Mouse (Mus musculus) heart, postnatal 10 days (tissue): ENCODE measurements at regions not wholly inside any gene's neighbourhood (a gene's known extent, or its start where the extent isn't known, plus 50 kb on each side); places are given as distances from the start of the nearest gene placed in this dataset.
A peak's percentile ranks its signal among the peaks of the same experiment; 100 is the strongest.

Experiments used
- DNase-seq, 2 experiments: peaks; one replicate each; pipeline ENCODE4 v3.0.0; 2021
- intact Hi-C: fragments of 180-260 bp; cut with DNase I; formaldehyde crosslinking; loops from one replicate; pipeline ENCODE4 v1.15.1; 2025

DNA sequence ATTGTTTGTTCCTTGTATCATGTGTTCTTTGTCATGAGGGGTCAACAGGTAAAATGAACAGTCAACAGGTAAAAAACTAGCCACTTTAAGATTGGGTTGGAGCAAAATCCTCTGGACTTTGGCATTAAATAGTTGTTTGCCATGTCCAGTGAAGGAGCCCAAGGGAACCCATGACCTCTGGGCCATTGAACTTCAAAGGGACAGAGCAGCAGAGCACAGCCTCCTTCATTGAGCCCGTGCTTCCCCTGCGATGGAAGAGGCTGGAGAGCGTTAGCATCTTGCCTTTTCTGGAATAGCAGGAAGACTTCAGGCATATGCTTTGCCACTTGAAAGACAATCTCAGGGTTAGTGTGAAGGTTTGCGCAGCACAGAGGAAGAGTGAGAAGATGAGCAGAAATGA, 320.4 kb upstream of the Id2 start:
- intact Hi-C loops = no loop called here
- no peak for DNase-seq

DNA sequence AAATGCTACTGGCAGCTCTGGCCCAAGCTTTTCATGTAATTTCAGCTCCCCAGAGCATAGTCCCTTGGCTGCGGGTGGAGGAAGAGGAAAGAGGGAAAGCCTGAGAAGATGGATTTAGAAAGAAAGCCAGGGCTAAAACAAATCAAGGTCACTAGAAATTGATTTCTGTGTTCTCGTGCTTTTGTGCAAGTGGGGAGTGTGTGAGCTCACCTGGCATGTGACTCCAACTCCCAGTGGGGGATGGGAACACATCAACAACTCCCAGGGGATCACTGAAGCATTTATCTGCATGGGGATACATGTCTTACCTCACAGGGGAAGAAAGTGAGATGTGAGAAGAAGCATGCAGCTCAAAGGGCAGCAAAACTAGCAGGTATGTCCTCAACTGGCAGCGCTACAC, 319.6 kb upstream of the Id2 start:
- intact Hi-C loops = no loop called here
- DNase-seq = no peak

DNA sequence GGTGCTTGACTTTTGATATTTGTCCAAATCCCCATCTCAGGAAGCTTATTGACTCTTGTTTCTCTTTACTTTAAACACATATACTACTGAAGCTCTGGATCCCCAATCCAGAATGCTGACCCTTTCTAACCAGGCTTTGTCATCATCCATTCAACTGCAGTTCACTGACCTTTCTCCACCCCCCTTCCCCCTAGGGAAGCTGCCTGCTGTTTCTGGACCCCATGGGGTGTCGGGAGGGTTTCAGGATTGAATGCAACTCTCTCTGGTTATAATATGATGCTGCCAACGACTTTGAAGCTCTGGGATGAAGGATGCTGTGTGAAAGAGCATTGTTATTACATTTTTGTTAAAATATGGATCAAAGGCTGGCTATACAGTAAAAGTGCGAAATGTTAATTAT, 318.7 kb upstream of the Id2 start:
- intact Hi-C loops = loop anchor here (1.0 kb wide), 1 partner anchor 323 kb away; no protein-coding TSS in a partner anchor
- no peak for DNase-seq

DNA sequence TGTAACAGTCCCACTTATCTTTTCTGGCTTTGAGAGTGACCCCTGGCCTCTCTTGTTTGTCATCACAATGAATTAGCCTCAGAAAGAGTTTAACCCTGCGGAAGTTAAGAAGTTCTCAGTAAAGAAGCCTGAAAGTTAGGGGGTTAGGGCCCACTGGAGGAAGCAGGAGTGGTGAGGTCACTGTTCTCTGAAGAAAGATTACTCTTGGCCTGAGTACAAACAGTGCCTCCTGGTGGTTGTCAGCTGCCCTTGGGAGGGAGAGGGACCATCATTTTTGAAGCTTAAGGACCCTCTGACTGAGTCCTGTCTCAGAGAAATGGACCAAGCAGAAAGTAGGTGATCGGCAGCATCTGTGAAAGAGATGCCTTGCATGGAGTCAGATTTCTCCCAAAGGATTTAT, 318.3 kb upstream of the Id2 start:
- DNase-seq = peak; percentile 27 to 56
- intact Hi-C loops = loop anchor here (1.0 kb wide), 1 partner anchor 323 kb away; no protein-coding TSS in a partner anchor

DNA sequence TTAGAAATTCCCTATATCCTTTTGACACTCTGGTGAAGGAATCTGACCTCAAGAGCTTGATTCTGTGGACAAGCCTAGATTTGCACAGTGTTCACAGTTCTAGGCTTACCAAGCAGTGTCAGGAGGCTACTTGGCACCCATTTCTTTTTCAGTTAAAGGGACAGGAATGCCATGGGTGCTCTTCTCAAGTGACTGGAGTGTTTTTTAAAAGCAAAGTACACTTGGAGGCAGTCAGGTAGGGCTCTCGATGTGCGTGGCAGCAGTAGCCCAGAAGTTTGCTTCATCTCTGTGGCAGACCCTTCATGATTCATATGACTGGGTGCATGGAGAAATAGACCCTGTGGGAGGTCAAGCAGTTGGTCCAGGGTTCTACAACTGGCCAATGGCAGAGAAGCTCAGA, 310.4 kb upstream of the Id2 start:
- intact Hi-C loops = no loop called here
- no peak for DNase-seq

DNA sequence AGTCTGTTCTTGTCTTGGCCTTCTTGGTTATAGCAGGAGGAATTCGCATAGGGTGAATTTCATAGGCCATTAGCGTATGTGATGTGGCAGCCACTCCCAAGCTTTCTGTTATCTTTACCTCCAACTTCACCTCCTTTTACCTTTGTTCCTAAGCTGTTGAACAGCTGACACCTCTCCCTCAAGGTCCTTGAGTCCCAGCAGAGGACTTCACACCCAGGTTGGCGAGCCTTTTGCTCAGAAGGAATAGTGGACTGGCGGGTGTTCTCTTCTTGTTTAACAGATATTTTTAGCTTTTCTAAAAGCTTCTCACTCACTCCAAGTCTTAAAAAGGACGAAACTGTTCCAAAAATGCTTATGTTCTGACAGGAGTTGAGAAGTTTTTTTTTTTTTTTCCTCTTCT, 303.4 kb upstream of the Id2 start:
- intact Hi-C loops = no loop called here
- DNase-seq = no peak

DNA sequence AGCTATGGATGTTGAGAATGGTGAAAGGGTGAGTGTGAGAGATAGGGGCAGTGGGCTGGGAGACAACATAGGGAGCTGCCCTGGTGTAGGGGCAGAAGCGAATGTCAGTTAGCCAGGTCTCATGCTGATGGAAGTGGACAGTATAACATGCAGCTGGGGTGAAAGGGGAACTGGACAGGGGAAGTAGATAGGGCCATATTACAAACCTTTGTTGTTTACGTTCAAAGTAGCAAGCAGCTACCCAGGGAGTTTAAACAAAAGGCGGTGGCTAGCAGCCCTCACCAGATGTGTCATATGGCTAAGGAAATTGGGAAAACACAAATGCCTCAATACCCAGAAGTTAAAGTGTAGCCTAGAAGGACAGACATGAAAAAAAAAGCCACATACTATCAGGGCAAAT, 301.8 kb upstream of the Id2 start:
- intact Hi-C loops = no loop called here
- DNase-seq = no peak

DNA sequence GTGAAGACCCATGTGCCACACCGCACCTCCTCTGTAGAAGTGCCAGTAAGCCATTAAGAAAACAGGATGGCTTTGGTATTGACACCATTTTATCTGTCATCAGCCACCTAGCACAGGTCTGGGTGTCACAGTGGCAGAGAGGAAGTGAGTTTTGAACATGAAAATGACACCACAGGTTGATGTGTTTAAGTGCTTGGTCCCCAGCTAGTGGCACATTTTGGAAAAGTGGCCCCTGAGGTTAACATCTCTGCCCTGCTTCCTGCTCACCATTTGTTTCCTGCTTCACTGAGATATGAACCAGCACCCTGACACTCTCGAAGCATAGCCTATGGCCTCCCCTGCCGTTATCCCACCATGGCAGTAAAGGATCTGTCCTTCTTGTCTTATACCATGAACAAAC, 297.4 kb upstream of the Id2 start:
- DNase-seq = no peak

DNA sequence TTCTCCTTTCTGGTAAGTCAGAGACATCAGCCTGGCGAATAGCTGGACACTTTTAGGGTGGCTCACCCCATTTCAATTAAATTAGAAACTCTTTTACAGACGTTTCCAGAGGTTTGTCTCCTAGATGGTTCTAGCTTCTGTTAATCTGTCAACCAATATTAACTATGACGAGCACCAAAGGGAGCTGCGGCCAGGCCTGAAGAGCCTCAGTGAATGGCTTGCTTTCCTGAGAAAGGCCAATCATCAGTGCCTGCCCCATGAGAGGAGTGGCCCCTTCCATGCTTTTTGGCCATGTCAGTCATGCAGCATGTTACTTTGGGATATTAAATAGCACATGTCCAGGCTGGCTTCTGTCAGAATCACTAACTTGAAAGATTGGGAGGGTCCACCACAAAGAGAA, 296.6 kb upstream of the Id2 start:
- intact Hi-C loops = no loop called here
- DNase-seq = no peak

More for the DNA sequence above, 297.4 kb upstream of the Id2 start:
- intact Hi-C loops = no loop called here

DNA sequence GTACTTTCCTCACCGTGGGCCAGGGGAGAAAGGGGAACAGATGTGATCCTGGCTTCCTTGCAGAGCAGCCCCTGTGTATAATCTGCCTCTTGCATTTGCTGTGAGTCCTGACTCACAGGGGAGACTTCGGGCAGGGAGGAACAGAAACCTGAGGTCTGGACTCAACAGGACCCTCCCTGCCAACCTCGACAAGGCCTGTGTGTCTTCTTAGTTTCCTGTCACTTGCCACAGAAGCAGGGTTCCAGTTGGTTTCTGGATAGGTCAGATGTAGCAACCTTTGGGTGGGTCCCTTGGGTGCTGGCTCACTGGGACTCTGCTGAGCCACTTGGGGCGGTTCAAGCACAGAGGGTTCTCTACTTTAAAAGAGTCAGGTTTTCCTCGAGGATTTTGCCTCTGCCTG, 292.3 kb upstream of the Id2 start:
- no peak for DNase-seq
- intact Hi-C loops = no loop called here

DNA sequence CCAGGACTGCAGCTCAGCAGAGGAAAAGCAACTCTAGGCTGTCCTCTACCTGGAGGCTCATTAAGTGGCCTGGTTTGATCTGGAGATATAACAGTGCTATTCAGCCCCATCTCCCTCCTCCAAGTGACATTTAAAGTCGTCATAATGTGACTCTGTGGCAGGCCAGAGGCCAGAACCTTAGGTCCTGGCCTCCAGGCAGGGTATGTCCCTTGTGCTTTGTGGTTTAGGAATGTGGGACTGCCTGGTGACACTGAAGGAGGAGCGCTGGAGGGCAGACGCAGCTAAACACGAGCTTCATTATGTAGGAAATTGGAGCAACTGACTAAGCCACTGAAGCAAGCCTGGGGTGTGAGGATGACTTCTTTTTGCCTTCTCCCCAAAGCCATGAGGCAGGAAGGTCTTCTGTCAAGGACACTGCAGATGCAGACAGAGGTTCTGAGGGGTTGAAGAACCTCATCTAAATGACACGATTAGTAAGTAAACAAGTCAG, 290.9 kb upstream of the Id2 start:
- no peak for DNase-seq
- intact Hi-C loops = no loop called here

DNA sequence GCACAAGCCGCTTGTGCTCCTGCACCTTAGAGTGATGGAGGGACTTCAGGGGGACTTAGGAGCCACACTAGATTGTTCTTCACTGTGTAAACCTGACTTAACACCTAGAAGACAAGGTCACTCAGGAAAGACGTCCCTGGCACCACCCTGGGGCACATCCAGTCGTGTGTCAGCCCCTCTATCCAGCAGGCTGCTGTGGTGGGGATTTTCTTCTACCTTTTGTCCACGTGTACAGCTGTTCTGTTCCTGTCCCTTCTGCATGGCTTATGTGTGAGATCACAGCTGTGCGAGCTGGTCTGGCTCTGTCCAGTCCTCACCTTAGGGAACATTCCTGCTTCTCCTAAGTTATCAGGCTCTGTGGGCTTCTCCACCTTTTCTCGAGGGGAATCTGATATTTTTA, 286.0 kb upstream of the Id2 start:
- intact Hi-C loops = no loop called here
- DNase-seq = no peak

DNA sequence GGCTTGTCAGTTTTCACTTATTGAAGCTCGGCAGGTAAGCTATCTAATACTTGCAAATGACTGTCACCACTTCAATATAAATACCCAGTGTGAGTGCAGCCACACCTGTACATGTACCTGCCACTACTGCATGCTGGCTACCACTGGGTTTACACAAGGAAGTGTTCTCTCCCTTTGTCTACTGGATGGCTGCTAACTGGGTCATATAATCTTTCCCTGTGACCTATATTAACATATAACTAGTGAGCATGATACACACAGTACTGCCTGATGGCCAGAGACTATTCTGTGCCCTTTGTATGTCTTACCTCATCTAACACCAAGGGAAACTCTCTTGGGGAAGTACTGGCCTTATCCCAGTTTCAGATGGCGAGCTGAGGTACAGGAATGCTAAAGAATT, 285.5 kb upstream of the Id2 start:
- intact Hi-C loops = no loop called here
- DNase-seq = no peak

DNA sequence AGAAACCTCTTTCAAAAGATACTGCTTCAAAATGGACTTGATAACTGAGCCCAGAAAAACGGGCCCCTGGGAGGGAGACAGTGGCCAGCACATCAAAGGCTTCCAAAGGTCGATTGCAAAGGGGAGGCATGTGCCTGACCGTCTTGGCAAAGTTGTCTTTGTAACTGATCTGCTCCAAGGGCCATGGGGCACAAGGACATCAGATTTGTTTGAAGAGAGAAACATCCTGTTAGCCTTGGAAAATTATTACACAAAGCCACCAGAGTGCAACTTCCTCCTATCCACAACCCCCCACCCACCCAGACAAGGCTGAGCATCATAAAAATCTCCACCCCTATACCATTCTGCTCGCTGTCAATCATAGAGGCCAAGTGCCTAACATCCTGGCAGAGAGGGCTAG, 284.7 kb upstream of the Id2 start:
- DNase-seq = no peak
- intact Hi-C loops = no loop called here

DNA sequence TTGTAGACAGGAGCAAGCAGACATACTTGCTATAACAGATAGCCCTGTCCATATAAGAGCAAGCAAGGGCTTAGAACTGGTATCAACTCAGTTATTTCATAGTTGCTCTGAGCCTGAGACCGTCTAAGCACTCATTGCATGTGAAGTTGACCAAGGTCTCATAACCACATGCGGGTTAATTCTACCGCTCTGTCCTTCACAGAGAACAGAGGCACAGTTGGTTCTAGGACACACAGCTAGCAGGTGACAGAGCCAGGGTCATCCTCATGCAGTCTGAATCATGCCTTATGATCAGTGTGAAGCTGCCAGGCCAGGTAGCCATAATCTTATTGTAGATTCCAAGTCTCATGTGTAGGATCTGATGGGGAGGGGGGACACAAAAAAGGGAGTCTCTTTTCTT, 283.1 kb upstream of the Id2 start:
- intact Hi-C loops = no loop called here
- DNase-seq = no peak

DNA sequence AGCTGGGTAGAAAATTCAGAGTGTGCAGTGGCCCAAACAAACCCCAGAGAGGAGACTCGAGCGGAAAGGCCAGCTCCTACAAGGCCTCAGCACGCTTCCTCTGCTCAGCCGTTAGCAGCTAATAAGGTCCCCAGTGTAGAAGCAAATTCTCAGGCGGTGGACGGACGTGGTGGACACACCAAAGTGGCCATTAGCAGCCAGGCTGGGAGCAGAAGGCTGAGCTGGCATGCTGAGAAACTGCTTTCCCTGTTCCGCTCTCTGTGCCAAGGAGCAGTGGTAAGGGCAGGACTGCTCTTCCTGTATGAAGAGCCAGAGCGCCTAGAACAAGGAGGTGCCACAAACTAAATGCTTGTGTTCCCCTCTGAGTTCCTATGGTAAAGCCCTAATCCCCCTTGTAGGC, 282.1 kb upstream of the Id2 start:
- DNase-seq = no peak
- intact Hi-C loops = no loop called here

DNA sequence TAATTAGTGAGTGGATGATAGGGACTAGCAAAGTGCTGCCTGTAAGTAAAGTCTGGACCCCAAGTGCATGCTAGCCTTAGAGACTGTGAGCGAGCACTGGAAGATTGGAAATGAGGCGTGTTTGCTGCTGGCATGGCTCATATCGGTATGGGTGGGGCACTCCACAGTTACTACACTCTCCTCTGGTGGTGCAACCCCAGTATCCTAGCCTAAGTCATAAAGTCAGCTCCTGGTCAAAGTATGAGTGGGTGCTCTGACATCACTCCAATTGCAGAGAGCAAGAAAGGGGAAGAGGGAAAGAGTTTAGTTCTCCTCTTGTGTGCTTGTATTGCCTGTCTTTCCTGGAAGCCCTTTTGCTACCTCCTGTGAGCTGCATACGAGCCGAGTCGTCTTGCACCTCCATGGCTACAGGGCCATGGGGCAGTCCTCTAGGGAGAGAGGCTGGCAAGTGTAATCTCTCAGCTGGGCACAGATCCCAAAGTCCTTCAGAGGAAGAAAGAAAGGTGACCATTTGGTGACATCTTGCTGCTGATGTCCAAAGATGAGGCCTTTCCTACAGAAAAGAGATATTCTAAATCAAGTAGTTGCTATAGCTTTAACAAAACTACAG, 281.2 kb upstream of the Id2 start:
- peak in 1 of 2 experiments; percentile 19 for DNase-seq
- intact Hi-C loops = no loop called here

DNA sequence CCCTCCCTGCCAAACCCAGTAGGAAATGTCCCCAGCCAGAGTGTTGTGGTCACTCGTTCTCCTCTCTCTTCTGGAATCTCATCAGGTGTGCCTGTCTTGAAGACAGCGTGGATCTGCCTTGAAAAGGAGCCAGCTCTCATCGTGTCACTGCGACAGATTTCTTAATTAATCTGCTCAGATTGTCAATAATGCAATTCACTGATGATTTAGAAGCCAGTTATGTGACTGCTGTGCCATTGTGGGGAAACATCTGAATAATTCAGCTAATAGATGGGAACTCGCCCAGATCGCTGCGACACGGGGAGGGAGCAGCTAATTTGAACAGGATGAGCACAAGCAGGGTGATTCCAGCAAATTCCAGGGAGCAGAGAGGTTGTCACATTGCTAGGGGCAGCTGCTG, 279.5 kb upstream of the Id2 start:
- DNase-seq = no peak
- intact Hi-C loops = no loop called here

DNA sequence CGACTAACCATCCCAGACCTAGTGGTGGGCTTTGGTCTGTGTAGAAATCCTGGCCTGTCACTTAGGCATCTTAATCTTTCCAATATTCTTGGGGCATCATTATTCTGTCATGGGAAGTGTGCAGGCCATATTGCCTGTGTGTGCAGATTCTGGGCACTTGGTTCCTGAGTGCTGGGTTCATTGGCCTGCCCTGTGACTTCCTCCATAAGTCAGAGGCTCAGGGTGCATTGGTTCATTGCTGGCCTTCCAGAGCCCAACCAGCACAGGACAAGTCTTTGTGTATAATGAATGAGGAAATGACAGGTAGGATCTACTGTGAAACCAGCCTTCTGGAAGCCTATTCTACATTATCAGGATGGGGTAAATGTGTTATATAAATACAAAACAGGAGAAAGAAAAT, 270.6 kb upstream of the Id2 start:
- no peak for DNase-seq
- intact Hi-C loops = no loop called here

DNA sequence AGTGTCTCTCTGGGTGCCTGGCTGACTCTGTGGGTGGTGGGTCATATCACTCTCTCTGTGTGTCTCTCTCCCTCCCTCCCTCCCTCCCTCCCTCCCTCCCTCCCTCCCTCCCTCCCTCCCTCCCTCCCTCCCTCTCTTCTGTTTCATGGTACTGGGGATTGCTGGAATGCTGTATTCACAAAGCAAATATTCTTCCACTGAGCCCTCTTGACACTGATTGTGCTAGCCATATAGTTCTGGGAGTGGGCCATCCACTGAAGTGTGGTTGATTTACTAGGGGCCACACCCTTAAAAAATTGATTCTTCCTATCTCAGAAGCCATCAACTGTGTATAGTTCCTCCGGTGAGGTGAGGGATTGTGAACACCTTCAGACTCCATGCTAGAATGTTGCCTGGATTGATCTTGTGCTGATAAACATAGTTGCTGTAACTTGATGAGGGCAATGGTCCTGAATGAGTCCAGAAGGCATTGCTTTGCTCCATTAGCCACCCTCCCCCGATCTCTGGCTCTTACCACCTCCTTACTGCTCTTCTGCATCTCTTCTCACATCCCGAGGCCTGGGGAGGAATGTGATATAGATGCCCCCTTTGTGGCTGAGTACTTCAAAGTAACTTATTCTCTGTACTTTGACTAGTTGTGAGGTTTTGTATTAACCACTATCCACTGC, 268.8 kb upstream of the Id2 start:
- DNase-seq = no peak
- intact Hi-C loops = no loop called here

DNA sequence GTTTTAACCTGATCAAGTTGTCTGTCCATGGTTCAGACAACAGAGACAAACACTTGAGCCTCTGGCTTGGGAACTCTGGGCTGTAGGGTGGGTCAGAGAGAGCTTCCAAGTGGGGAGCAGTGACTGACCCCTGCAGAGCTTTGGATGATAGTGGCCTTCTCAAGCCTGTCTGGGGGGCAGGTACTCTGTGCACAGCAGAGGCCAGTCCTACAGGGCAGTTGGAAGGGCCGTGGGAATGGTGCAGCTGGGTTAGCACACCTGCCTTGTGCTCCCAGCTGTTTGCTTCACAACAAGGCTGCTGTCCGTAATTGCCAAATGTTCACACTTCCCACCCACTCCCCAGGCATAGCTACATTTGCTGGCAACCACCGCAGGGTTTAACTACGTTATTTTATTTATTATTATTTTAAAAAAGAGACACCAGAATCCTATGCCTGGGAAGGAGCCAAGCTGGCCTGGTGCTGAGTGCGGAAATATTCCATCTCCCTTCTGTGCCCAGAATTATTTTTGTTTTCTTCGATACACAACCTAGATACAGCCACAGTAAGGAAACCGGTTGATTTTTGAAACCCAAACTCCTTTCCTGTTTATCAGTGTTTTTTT, 268.1 kb upstream of the Id2 start:
- DNase-seq = peak in 1 of 2 experiments; percentile 6

DNA sequence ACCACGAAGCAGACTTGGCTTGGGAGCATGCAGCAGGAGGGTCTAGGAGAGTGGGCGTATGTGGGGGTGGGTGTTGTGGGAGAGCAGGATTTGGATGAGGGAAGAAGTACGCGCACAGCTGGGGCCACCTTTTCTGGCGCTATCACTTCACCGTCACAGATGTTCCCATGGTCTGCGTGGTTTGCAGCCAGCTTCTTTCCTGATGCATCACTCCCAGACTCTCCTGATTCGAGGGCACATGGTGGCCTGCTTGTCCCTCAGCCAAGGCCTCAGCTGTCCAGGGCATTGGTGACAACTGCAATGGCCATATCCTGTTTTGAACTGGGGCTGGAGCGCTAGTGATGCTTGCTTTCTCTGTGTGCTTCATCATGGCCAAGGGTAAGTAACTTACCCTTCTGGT, 266.9 kb upstream of the Id2 start:
- peak; percentile 45 to 53 for DNase-seq
- intact Hi-C loops = loop anchor here (5.0 kb wide), 1 partner anchor 272 kb away; no protein-coding TSS in a partner anchor

More for the DNA sequence above, 268.1 kb upstream of the Id2 start:
- intact Hi-C loops = loop anchor here (5.0 kb wide), 1 partner anchor 273 kb away; no protein-coding TSS in a partner anchor
